Mouse (Mus musculus): ENCODE data around the gene Aaed1. TPM values are rescaled to one million over a fixed set of nuclear protein-coding genes. Genes with fewer than 3 reads are reported as not detected.

The Aaed1 gene
- polyA plus RNA-seq, 1 experiment from 2014 or later, result 89.2 TPM

GRCm38 (mm10) chr13:64274879-64275753 is 37.4 kb downstream of the Aaed1 start, which contains the start of gene Cdc14b:
Gene Cdc14b, minus strand, starts transcription at chr13:64275290.
- 2% methylated on average over 57 of the region's 57 CpGs for WGBS
- DNase-seq (ENCODE audit: low spot score) (peak; percentile 65), ATAC-seq (peak; percentile 76)
- no peaks in the 10 kb centered on the region for H3K9me3 ChIP-seq (ENCODE audit: low read length)
- H3K27ac ChIP-seq (ENCODE audit: low read length), result no peak within 1 kb of the TSS
- peak within 1 kb of the TSS; percentile 27; the same call in 1 of the 2 replicates for H3K9ac ChIP-seq (replicated peaks; ENCODE audit: low read depth)
- H3K4me2 ChIP-seq (replicated peaks; ENCODE audit: low read depth, low read length), result peak within 1 kb of the TSS; percentile 99
- TF ChIP-seq EP300 (IDR thresholded peaks at IDR 0.05) (no peak), CTCF (IDR thresholded peaks at IDR 0.05) (no peak)
- H3K4me3 ChIP-seq (ENCODE audit: low read depth, low read length), result peak within 1 kb of the TSS; percentile 57
- no peaks in the 10 kb centered on the region for H3K36me3 ChIP-seq (ENCODE audit: insufficient read depth, low read length)
- H3K27me3 ChIP-seq (replicated peaks; ENCODE audit: insufficient read depth, low read length), result 0 out of 2 replicates have a peak, but pooled peaks cover 7% of the 10 kb centered on the region
- peaks cover 13% of the 10 kb centered on the region; the same call in 1 of the 2 replicates for H3K4me1 ChIP-seq (ENCODE audit: insufficient read depth, low read depth, low read length)

- TF ChIP-seq EP300 (IDR thresholded peaks at IDR 0.05) (no peak), CTCF (IDR thresholded peaks at IDR 0.05) (no peak)
- peak overlapping the region; percentile 99 for H3K4me2 ChIP-seq (replicated peaks; ENCODE audit: low read depth, low read length)
- no peak overlapping the region for H3K27ac ChIP-seq (ENCODE audit: low read length)
- 0 out of 2 replicates have a peak, but pooled peaks cover 7% of the 10 kb centered on the region for H3K27me3 ChIP-seq (replicated peaks; ENCODE audit: insufficient read depth, low read length)
- H3K36me3 ChIP-seq (ENCODE audit: insufficient read depth, low read length), result no peaks in the 10 kb centered on the region
- H3K9ac ChIP-seq (replicated peaks; ENCODE audit: low read depth), result peak overlapping the region; percentile 27; the same call in 1 of the 2 replicates
- peak; percentile 18 for DNase-seq (ENCODE audit: low spot score)
- 1% methylated on average over 68 of the region's 95 CpGs for WGBS
- H3K4me3 ChIP-seq (ENCODE audit: low read depth, low read length), result peak overlapping the region; percentile 57
- peak; percentile 73 for ATAC-seq
- H3K4me1 ChIP-seq (ENCODE audit: insufficient read depth, low read depth, low read length), result peaks cover 13% of the 10 kb centered on the region; the same call in 1 of the 2 replicates
- no peaks in the 10 kb centered on the region for H3K9me3 ChIP-seq (ENCODE audit: low read length)
Measured at GRCm38 (mm10) chr13:64273891-64274844, 38.3 kb downstream of the Aaed1 start.

GRCm38 (mm10) chr13:64273352-64273751 is 39.2 kb downstream of the Aaed1 start:
- 0 out of 2 replicates have a peak, but pooled peaks cover 7% of the 10 kb centered on the region for H3K27me3 ChIP-seq (replicated peaks; ENCODE audit: insufficient read depth, low read length)
- WGBS, result 36% methylated on average over 8 of the region's 8 CpGs

GRCm38 (mm10) chr13:64268384-64268783 is 44.1 kb downstream of the Aaed1 start:
- H3K36me3 ChIP-seq (ENCODE audit: insufficient read depth, low read length), result no peaks in the 10 kb centered on the region
- 74% methylated on average over 4 of the region's 4 CpGs for WGBS
- no peak overlapping the region for H3K9ac ChIP-seq (replicated peaks; ENCODE audit: low read depth)
- TF ChIP-seq CTCF (IDR thresholded peaks at IDR 0.05), result no peak
- no peak for TF ChIP-seq EP300 (IDR thresholded peaks at IDR 0.05)
- no peaks in the 10 kb centered on the region for H3K9me3 ChIP-seq (ENCODE audit: low read length)
- DNase-seq (ENCODE audit: low spot score) (no peak), ATAC-seq (no peak)
- H3K4me3 ChIP-seq (ENCODE audit: low read depth, low read length), result no peak overlapping the region
- no peaks in the 10 kb centered on the region for H3K27me3 ChIP-seq (replicated peaks; ENCODE audit: insufficient read depth, low read length)
- H3K4me2 ChIP-seq (replicated peaks; ENCODE audit: low read depth, low read length), result no peak overlapping the region
- H3K27ac ChIP-seq (ENCODE audit: low read length), result no peak overlapping the region
- H3K4me1 ChIP-seq (ENCODE audit: insufficient read depth, low read depth, low read length), result no peaks in the 10 kb centered on the region

More at GRCm38 (mm10) chr13:64273352-64273751, 39.2 kb downstream of the Aaed1 start:
- TF ChIP-seq EP300 (IDR thresholded peaks at IDR 0.05) (no peak), CTCF (IDR thresholded peaks at IDR 0.05) (no peak)
- H3K4me2 ChIP-seq (replicated peaks; ENCODE audit: low read depth, low read length), result no peak overlapping the region
- DNase-seq (ENCODE audit: low spot score) (no peak), ATAC-seq (no peak)
- H3K9me3 ChIP-seq (ENCODE audit: low read length), result no peaks in the 10 kb centered on the region
- H3K4me3 ChIP-seq (ENCODE audit: low read depth, low read length), result no peak overlapping the region
- peaks cover 13% of the 10 kb centered on the region; the same call in 1 of the 2 replicates for H3K4me1 ChIP-seq (ENCODE audit: insufficient read depth, low read depth, low read length)
- H3K9ac ChIP-seq (replicated peaks; ENCODE audit: low read depth), result no peak overlapping the region
- H3K36me3 ChIP-seq (ENCODE audit: insufficient read depth, low read length), result no peaks in the 10 kb centered on the region
- H3K27ac ChIP-seq (ENCODE audit: low read length), result no peak overlapping the region

GRCm38 (mm10) chr13:64267151-64267550 is 45.4 kb downstream of the Aaed1 start:
- no peaks in the 10 kb centered on the region for H3K4me1 ChIP-seq (ENCODE audit: insufficient read depth, low read depth, low read length)
- H3K9me3 ChIP-seq (ENCODE audit: low read length), result no peaks in the 10 kb centered on the region
- H3K4me3 ChIP-seq (ENCODE audit: low read depth, low read length), result no peak overlapping the region
- ATAC-seq, result 0 out of 2 replicates have a peak, but pooled peaks have one; percentile 37
- no peak overlapping the region for H3K9ac ChIP-seq (replicated peaks; ENCODE audit: low read depth)
- no peak for DNase-seq (ENCODE audit: low spot score)
- H3K27me3 ChIP-seq (replicated peaks; ENCODE audit: insufficient read depth, low read length), result no peaks in the 10 kb centered on the region
- no peaks in the 10 kb centered on the region for H3K36me3 ChIP-seq (ENCODE audit: insufficient read depth, low read length)
- H3K4me2 ChIP-seq (replicated peaks; ENCODE audit: low read depth, low read length), result no peak overlapping the region
- TF ChIP-seq EP300 (IDR thresholded peaks at IDR 0.05), result no peak
- no peak for TF ChIP-seq CTCF (IDR thresholded peaks at IDR 0.05)
- H3K27ac ChIP-seq (ENCODE audit: low read length), result no peak overlapping the region
- 23% methylated on average over 9 of the region's 9 CpGs for WGBS

Measured in lung, postnatal 0 days (tissue).